Mouse (Mus musculus): ENCODE data around the gene Ascc2. TPM values are rescaled to one million over a fixed set of nuclear protein-coding genes. Genes with fewer than 3 reads are reported as not detected.

The Ascc2 gene
- polyA plus RNA-seq, 2 experiments, result 10.0 to 15.0 TPM

DNA sequence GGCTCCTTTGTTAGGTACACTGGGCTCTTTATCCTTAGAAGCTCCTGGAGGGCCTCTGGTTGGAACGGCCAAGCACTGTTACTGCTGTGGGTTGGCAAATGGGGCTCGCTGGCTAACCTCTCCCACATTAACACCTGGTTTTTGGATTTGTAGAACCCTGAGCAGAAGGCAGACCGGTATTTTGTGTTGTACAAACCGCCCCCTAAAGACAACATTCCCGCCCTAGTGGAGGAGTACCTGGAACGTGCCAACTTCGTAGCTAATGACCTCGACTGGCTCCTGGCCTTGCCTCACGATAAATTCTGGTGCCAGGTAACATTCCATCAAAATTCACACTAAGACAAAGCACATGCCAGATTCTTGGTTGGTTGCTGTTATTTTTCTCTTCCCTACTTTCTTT lies 8.9 kb downstream of the Ascc2 start:
- H3K4me3 ChIP-seq (ENCODE audit: insufficient read depth in 1 of 2, low read depth in 2 of 2, low read length in 2 of 2), result no peak overlapping the region
- H3K9ac ChIP-seq (replicated peaks), result no peak overlapping the region
- H3K27ac ChIP-seq, result no peak overlapping the region
- DNase-seq (ENCODE audit: low read depth in 3 of 3, low spot score in 3 of 3) (no peak), ATAC-seq (ENCODE audit: insufficient read depth) (no peak)
- no peaks in the 10 kb centered on the region for H3K9me3 ChIP-seq (ENCODE audit: control insufficient read depth, low read length)
- no peak overlapping the region for H3K4me2 ChIP-seq (ENCODE audit: low read depth)
- no peak for TF ChIP-seq EP300 (IDR thresholded peaks at IDR 0.05; ENCODE audit: low read depth)
- no peak for TF ChIP-seq CTCF (IDR thresholded peaks at IDR 0.05; ENCODE audit: low read depth)
- WGBS (ENCODE audit: insufficient replicate concordance), result 79% methylated on average over 9 of the region's 9 CpGs
- H3K27me3 ChIP-seq (ENCODE audit: control insufficient read depth, insufficient read depth, low read length), result no peaks in the 10 kb centered on the region
- peaks cover 26% of the 10 kb centered on the region for H3K36me3 ChIP-seq (replicated peaks; ENCODE audit: control insufficient read depth, insufficient read depth, low read depth)
- no peaks in the 10 kb centered on the region for H3K4me1 ChIP-seq (replicated peaks; ENCODE audit: control insufficient read depth in 2 of 2, insufficient read depth in 2 of 2, low read length in 1 of 2)

- ATAC-seq (ENCODE audit: insufficient read depth) (peak; percentile 63), DNase-seq (ENCODE audit: low read depth in 3 of 3, low spot score in 3 of 3) (peak in 1 of 3 experiments; percentile 41)
- H3K4me1 ChIP-seq (replicated peaks; ENCODE audit: control insufficient read depth in 2 of 2, insufficient read depth in 2 of 2, low read length in 1 of 2), result peaks cover 20 to 22% of the 10 kb centered on the region in 2 experiments
- peak overlapping the region; percentile 81 for H3K27ac ChIP-seq
- peak overlapping the region; percentile 55 for H3K4me2 ChIP-seq (ENCODE audit: low read depth)
- peak overlapping the region; percentile 58 for H3K9ac ChIP-seq (replicated peaks)
- no peaks in the 10 kb centered on the region for H3K27me3 ChIP-seq (ENCODE audit: control insufficient read depth, insufficient read depth, low read length)
- no peak overlapping the region for H3K4me3 ChIP-seq (ENCODE audit: insufficient read depth in 1 of 2, low read depth in 2 of 2, low read length in 2 of 2)
- 19% methylated on average over 1 of the region's 1 CpGs for WGBS (ENCODE audit: insufficient replicate concordance)
- H3K9me3 ChIP-seq (ENCODE audit: control insufficient read depth, low read length), result no peaks in the 10 kb centered on the region
- TF ChIP-seq CTCF (IDR thresholded peaks at IDR 0.05; ENCODE audit: low read depth) (no peak), EP300 (IDR thresholded peaks at IDR 0.05; ENCODE audit: low read depth) (0 out of 2 replicates have a peak, but pooled peaks have one; percentile 14)
- H3K36me3 ChIP-seq (replicated peaks; ENCODE audit: control insufficient read depth, insufficient read depth, low read depth), result peaks cover 10% of the 10 kb centered on the region
Observed at GRCm38 (mm10) chr11:4659818-4660217, 22.3 kb downstream of the Ascc2 start.

DNA sequence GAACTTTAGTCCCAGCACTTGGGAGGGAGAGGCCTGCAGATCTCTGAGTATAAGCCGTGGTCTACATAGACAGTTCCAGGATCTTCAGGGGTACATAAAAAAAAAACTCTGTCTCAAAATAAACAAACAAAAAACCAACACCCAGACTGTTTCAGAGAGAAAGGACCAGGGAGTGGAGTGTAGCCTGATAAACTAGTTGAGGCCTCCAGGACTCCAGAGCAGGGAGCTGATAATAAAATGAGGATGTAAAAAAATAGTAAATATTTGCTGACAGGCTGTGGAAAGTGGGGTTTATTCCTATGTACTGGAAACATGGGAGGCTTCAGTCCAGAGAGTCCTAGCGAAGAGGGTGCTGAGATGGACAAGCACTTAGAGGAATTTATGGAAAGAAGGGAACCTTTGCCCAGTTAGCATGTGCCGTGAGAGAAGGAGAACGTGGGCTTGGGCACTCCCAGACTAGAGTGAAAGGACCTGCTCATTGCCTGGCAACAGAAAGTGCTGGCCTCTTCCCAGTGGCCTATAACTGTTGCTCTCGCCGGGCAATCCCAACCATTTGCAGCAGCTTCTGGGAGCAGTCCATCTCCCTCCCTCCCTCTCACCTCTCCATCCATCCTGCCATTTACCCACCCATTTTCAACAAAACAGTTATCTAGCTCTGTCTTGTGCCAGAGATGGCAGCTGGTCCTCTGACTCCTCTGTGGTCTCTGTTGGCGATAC lies 22.9 kb downstream of the Ascc2 start:
- Histone ChIP-seq H3K27me3 (ENCODE audit: control insufficient read depth, insufficient read depth, low read length) (no peaks in the 10 kb centered on the region), H3K27ac (peak overlapping the region; percentile 81), H3K9ac (replicated peaks) (peak overlapping the region; percentile 58), H3K4me1 (replicated peaks; ENCODE audit: control insufficient read depth in 2 of 2, insufficient read depth in 2 of 2, low read length in 1 of 2) (peaks cover 20 to 22% of the 10 kb centered on the region in 2 experiments), H3K9me3 (ENCODE audit: control insufficient read depth, low read length) (no peaks in the 10 kb centered on the region), H3K4me2 (ENCODE audit: low read depth) (peak overlapping the region; percentile 55), H3K36me3 (replicated peaks; ENCODE audit: control insufficient read depth, insufficient read depth, low read depth) (peaks cover 10% of the 10 kb centered on the region), H3K4me3 (ENCODE audit: insufficient read depth in 1 of 2, low read depth in 2 of 2, low read length in 2 of 2) (no peak overlapping the region)
- WGBS (ENCODE audit: insufficient replicate concordance), result 71% methylated on average over 7 of the region's 7 CpGs
- DNase-seq (ENCODE audit: low read depth in 3 of 3, low spot score in 3 of 3), result peak in 1 of 3 experiments; percentile 20
- ATAC-seq (ENCODE audit: insufficient read depth), result peak; percentile 65
- TF ChIP-seq CTCF (IDR thresholded peaks at IDR 0.05; ENCODE audit: low read depth) (no peak), EP300 (IDR thresholded peaks at IDR 0.05; ENCODE audit: low read depth) (no peak)

GRCm38 (mm10) chr11:4661324-4661723 lies 23.8 kb downstream of the Ascc2 start:
- no peaks in the 10 kb centered on the region for H3K9me3 ChIP-seq (ENCODE audit: control insufficient read depth, low read length)
- DNase-seq (ENCODE audit: low read depth in 3 of 3, low spot score in 3 of 3), result peak; percentile 56 to 58 (median 56)
- H3K9ac ChIP-seq (replicated peaks), result peak overlapping the region; percentile 43
- peaks cover 10% of the 10 kb centered on the region for H3K36me3 ChIP-seq (replicated peaks; ENCODE audit: control insufficient read depth, insufficient read depth, low read depth)
- no peaks in the 10 kb centered on the region for H3K27me3 ChIP-seq (ENCODE audit: control insufficient read depth, insufficient read depth, low read length)
- peaks cover 20 to 22% of the 10 kb centered on the region in 2 experiments for H3K4me1 ChIP-seq (replicated peaks; ENCODE audit: control insufficient read depth in 2 of 2, insufficient read depth in 2 of 2, low read length in 1 of 2)
- ATAC-seq (ENCODE audit: insufficient read depth), result peak; percentile 76
- TF ChIP-seq EP300 (IDR thresholded peaks at IDR 0.05; ENCODE audit: low read depth), result no peak
- no peak for TF ChIP-seq CTCF (IDR thresholded peaks at IDR 0.05; ENCODE audit: low read depth)
- 73% methylated on average over 4 of the region's 4 CpGs for WGBS (ENCODE audit: insufficient replicate concordance)
- peak overlapping the region; percentile 81 for H3K27ac ChIP-seq
- H3K4me2 ChIP-seq (ENCODE audit: low read depth), result peak overlapping the region; percentile 55
- H3K4me3 ChIP-seq (ENCODE audit: insufficient read depth in 1 of 2, low read depth in 2 of 2, low read length in 2 of 2), result peak overlapping the region in 1 of 2 experiments; percentile 23; a peak in 1 of 4 replicates

GRCm38 (mm10) chr11:4661871-4662495 lies 24.4 kb downstream of the Ascc2 start:
- TF ChIP-seq CTCF (IDR thresholded peaks at IDR 0.05; ENCODE audit: low read depth) (no peak), EP300 (IDR thresholded peaks at IDR 0.05; ENCODE audit: low read depth) (no peak)
- DNase-seq (ENCODE audit: low read depth in 3 of 3, low spot score in 3 of 3), result no peak
- whole genome bisulfite sequencing (ENCODE audit: insufficient replicate concordance), result 87% methylated on average over 10 of the region's 10 CpGs

More at GRCm38 (mm10) chr11:4661871-4662495, 24.4 kb downstream of the Ascc2 start:
- H3K9ac ChIP-seq (replicated peaks), result no peak overlapping the region; the same call in 1 of the 2 replicates
- H3K27me3 ChIP-seq (ENCODE audit: control insufficient read depth, insufficient read depth, low read length), result no peaks in the 10 kb centered on the region
- no peak overlapping the region for H3K4me2 ChIP-seq (ENCODE audit: low read depth)
- peaks cover 10% of the 10 kb centered on the region for H3K36me3 ChIP-seq (replicated peaks; ENCODE audit: control insufficient read depth, insufficient read depth, low read depth)
- no peak for ATAC-seq (ENCODE audit: insufficient read depth)
- H3K4me1 ChIP-seq (replicated peaks; ENCODE audit: control insufficient read depth in 2 of 2, insufficient read depth in 2 of 2, low read length in 1 of 2), result peaks cover 20 to 22% of the 10 kb centered on the region in 2 experiments
- no peaks in the 10 kb centered on the region for H3K9me3 ChIP-seq (ENCODE audit: control insufficient read depth, low read length)
- H3K4me3 ChIP-seq (ENCODE audit: insufficient read depth in 1 of 2, low read depth in 2 of 2, low read length in 2 of 2), result no peak overlapping the region
- H3K27ac ChIP-seq, result peak overlapping the region; percentile 81

All from liver, embryonic 14.5 days (tissue).